Mouse (Mus musculus) embryonic fibroblast, embryonic 13.5 days (primary cell): Measurements from ENCODE around the gene Ttc26. TPM values are rescaled to one million over a fixed set of nuclear protein-coding genes. Genes with fewer than 3 reads are reported as not detected.
"Not testable (repeated sequence)": the region's sequence is repeated elsewhere in the genome, so short reads cannot be mapped to it uniquely, and the experiment has no call there.

Source experiments
- H3K27ac ChIP-seq: 2 replicates; pipeline ENCODE4 v1.5.1; 2012; ENCODE audit warnings: low read length, control low read depth, inconsistent platforms; ENCODE audit not compliant: insufficient read depth
- H3K4me1 ChIP-seq: 2 replicates; pipeline ENCODE4 v1.6.1; 2011; ENCODE audit warnings: low read length; ENCODE audit not compliant: control insufficient read depth, insufficient read depth
- H3K4me3 ChIP-seq: 2 replicates; pipeline ENCODE4 v1.5.1; 2011; ENCODE audit warnings: mild to moderate bottlenecking, control low read depth, low read length; ENCODE audit not compliant: insufficient read depth
- CTCF ChIP-seq: IDR thresholded peaks from 2 replicates; pipeline ENCODE4 v1.5.1; 2011; ENCODE audit warnings: mild to moderate bottlenecking, control low read depth, low read length, moderate library complexity, borderline replicate concordance; ENCODE audit not compliant: insufficient read depth
- POLR2A ChIP-seq: IDR thresholded peaks from 2 replicates; pipeline ENCODE4 v1.6.1; 2011; ENCODE audit warnings: low read depth, mild to moderate bottlenecking, control low read depth, low read length, moderate library complexity
- polyA plus RNA-seq: library from polyadenylated mRNA; stranded (reverse); fragments of >200 nt; gene quantifications from 2 replicates; pipeline ENCODE4 v1.2.4, GENCODE M21; 2011; ENCODE audit warnings: low read depth; ENCODE audit not compliant: missing spikeins, insufficient read length

Ttc26 gene
- polyA plus RNA-seq, 1 experiment: 10.7 TPM

- no peak for TF ChIP-seq POLR2A
- no peak for TF ChIP-seq CTCF
- no peaks in the 10 kb centered on the region for H3K4me1 ChIP-seq
- no peak overlapping the region for H3K4me3 ChIP-seq
- H3K27ac ChIP-seq: no peak overlapping the region
These were observed 67.0 kb downstream of the Ttc26 start for GRCm38 (mm10) chr6:38448295-38448694.

GRCm38 (mm10) chr6:38453049-38453448 is 71.8 kb downstream of the Ttc26 start:
- no peak overlapping the region for H3K27ac ChIP-seq
- TF ChIP-seq CTCF: no peak
- TF ChIP-seq POLR2A: no peak
- H3K4me1 ChIP-seq: no peaks in the 10 kb centered on the region
- no peak overlapping the region for H3K4me3 ChIP-seq

- not testable (repeated sequence) for H3K4me1 ChIP-seq, H3K4me3 ChIP-seq, H3K27ac ChIP-seq
These were observed 75.2 kb downstream of the Ttc26 start for GRCm38 (mm10) chr6:38456425-38456824.

GRCm38 (mm10) chr6:38458075-38458474 is 76.8 kb downstream of the Ttc26 start:
- Histone ChIP-seq H3K4me1 (no peaks in the 10 kb centered on the region), H3K27ac (no peak overlapping the region), H3K4me3 (no peak overlapping the region)
- TF ChIP-seq POLR2A (no peak), CTCF (no peak)

GRCm38 (mm10) chr6:38469591-38469990 is 88.3 kb downstream of the Ttc26 start:
- no peak for TF ChIP-seq CTCF
- no peak for TF ChIP-seq POLR2A
- Histone ChIP-seq H3K27ac (no peak overlapping the region), H3K4me3 (no peak overlapping the region), H3K4me1 (no peaks in the 10 kb centered on the region)

Other genes starting within 250 kb of the Ttc26 start
- gene D630045J12Rik, start 127.5 kb upstream of the Ttc26 start, polyA plus RNA-seq: 4.8 and 6.1 TPM in 2 replicates
- 9.6 and 14.3 TPM in 2 replicates for gene Zc3hav1l, start 82.2 kb upstream of the Ttc26 start, polyA plus RNA-seq
- 38.3 and 51.3 TPM in 2 replicates for gene Zc3hav1, start 26.9 kb upstream of the Ttc26 start, polyA plus RNA-seq
- gene Ubn2, start 52.5 kb downstream of the Ttc26 start, polyA plus RNA-seq: 21.9 and 30.1 TPM in 2 replicates
- 10.8 and 15.6 TPM in 2 replicates for gene Fmc1, start 152.0 kb downstream of the Ttc26 start, polyA plus RNA-seq
- gene Luc7l2, start 169.9 kb downstream of the Ttc26 start, polyA plus RNA-seq: 216 and 259 TPM in 2 replicates